ENCODE assay signal across 18 mouse cellular contexts in genomic region chr13:102647511-102647910, GRCm38 (mm10). TPM values are rescaled to one million over a fixed set of nuclear protein-coding genes. Genes with fewer than 3 reads are reported as not detected.
DNase-seq lines count a peak whose midpoint lies in the region; ATAC-seq and TF ChIP-seq lines count a peak whose summit lies in the region.
"Had no signal": no experiment of that assay in that cellular context is flagged by ENCODE, and none has a peak within 500 bp of the region (broad histone marks: within the 10 kb centered on the region; RNA-seq: fewer than 3 reads in every experiment).

No protein-coding gene starts in this region.

- H3K36me3 ChIP-seq in liver, postnatal 0 days (replicated peaks; ENCODE audit: insufficient read depth, low read length): no peaks in the 10 kb centered on the region
- H3K36me3 ChIP-seq in liver, embryonic 12.5 days: no peaks in the 10 kb centered on the region
- H3K36me3 ChIP-seq in embryonic facial prominence, embryonic 14.5 days (ENCODE audit: control insufficient read depth, insufficient read depth, low read length): no peaks in the 10 kb centered on the region
- H3K36me3 ChIP-seq: forebrain, embryonic 12.5 days; heart, embryonic 12.5 days; hindbrain, embryonic 10.5 days had no signal

- H3K27ac ChIP-seq in liver, postnatal 0 days (ENCODE audit: low read depth): 0 out of 2 replicates have a peak overlapping the region, but pooled peaks have one; percentile 22
- no peak overlapping the region for H3K27ac ChIP-seq in liver, embryonic 12.5 days
- no peak overlapping the region for H3K27ac ChIP-seq in embryonic facial prominence, embryonic 14.5 days (replicated peaks; ENCODE audit: low read depth, low read length)
- H3K27ac ChIP-seq: forebrain, embryonic 12.5 days; heart, adult 2 months; hindbrain, embryonic 10.5 days; hindbrain, embryonic 14.5 days had no signal

- no peak for TF ChIP-seq CTCF in liver, postnatal 0 days (IDR thresholded peaks at IDR 0.05; ENCODE audit: low read depth)

- H3K4me2 ChIP-seq in liver, postnatal 0 days (ENCODE audit: low read depth, low read length): no peak overlapping the region
- no peak overlapping the region for H3K4me2 ChIP-seq in liver, embryonic 12.5 days
- no peak overlapping the region for H3K4me2 ChIP-seq in embryonic facial prominence, embryonic 14.5 days (ENCODE audit: low read depth, low read length)
- H3K4me2 ChIP-seq: forebrain, embryonic 12.5 days; heart, embryonic 12.5 days; hindbrain, embryonic 14.5 days had no signal

- TF ChIP-seq EP300 in liver, postnatal 0 days (IDR thresholded peaks at IDR 0.05; ENCODE audit: low read depth): no peak

- no peak for DNase-seq in liver, postnatal 0 days
- DNase-seq in embryonic facial prominence, embryonic 14.5 days (ENCODE audit: low spot score): peak; percentile 45
- DNase-seq in thymus, postnatal 0 days (ENCODE audit: low spot score): peak; percentile 81
- peak; percentile 31 to 53 for DNase-seq in thymus, postnatal 36 days
- no peak for DNase-seq in adrenal gland, adult 2 months
- DNase-seq: adrenal gland, postnatal 14 days; cerebellum, adult 18-20 months; cerebellum, adult 9-11 months; cerebellum, postnatal 36 days; gastrocnemius, postnatal 10 days; heart, adult 2 months had no signal

- H3K27me3 ChIP-seq in liver, postnatal 0 days (ENCODE audit: insufficient read depth, low read length): no peaks in the 10 kb centered on the region
- no peaks in the 10 kb centered on the region for H3K27me3 ChIP-seq in liver, embryonic 12.5 days (replicated peaks)
- no peaks in the 10 kb centered on the region for H3K27me3 ChIP-seq in embryonic facial prominence, embryonic 14.5 days (replicated peaks; ENCODE audit: control insufficient read depth, insufficient read depth, low read length)
- H3K27me3 ChIP-seq: forebrain, embryonic 12.5 days; heart, embryonic 12.5 days had no signal

- H3K9me3 ChIP-seq in liver, postnatal 0 days (ENCODE audit: low read length): no peaks in the 10 kb centered on the region
- H3K9me3 ChIP-seq in liver, embryonic 12.5 days (replicated peaks): no peaks in the 10 kb centered on the region
- no peaks in the 10 kb centered on the region for H3K9me3 ChIP-seq in embryonic facial prominence, embryonic 14.5 days (ENCODE audit: control insufficient read depth, low read length)
- H3K9me3 ChIP-seq: forebrain, embryonic 12.5 days; heart, embryonic 12.5 days; hindbrain, embryonic 10.5 days had no signal

- no peak overlapping the region for H3K9ac ChIP-seq in liver, postnatal 0 days (replicated peaks)
- H3K9ac ChIP-seq in liver, embryonic 12.5 days: no peak overlapping the region
- H3K9ac ChIP-seq in embryonic facial prominence, embryonic 14.5 days (ENCODE audit: low read depth, low read length): no peak overlapping the region
- H3K9ac ChIP-seq: forebrain, embryonic 12.5 days; heart, embryonic 12.5 days; hindbrain, embryonic 14.5 days had no signal

- ATAC-seq in liver, postnatal 0 days: no peak
- no peak for ATAC-seq in liver, embryonic 12.5 days
- ATAC-seq in embryonic facial prominence, embryonic 14.5 days (ENCODE audit: low read depth): no peak
- no peak for ATAC-seq in monocyte, adult 5-6 weeks (replicated peaks; ENCODE audit: insufficient number of reproducible peaks, low FRiP score, low TSS enrichment, poor library complexity, severe bottlenecking)
- ATAC-seq: forebrain, embryonic 16.5 days had no signal

- no peaks in the 10 kb centered on the region; the same call in 1 of the 2 replicates for H3K4me1 ChIP-seq in liver, postnatal 0 days (ENCODE audit: insufficient read depth)
- no peaks in the 10 kb centered on the region for H3K4me1 ChIP-seq in liver, embryonic 12.5 days
- peaks cover 17% of the 10 kb centered on the region for H3K4me1 ChIP-seq in embryonic facial prominence, embryonic 14.5 days (ENCODE audit: control insufficient read depth, insufficient read depth, low read length)
- H3K4me1 ChIP-seq: forebrain, embryonic 12.5 days had no signal

- no peak overlapping the region for H3K4me3 ChIP-seq in liver, postnatal 0 days (ENCODE audit: low read depth, low read length)
- no peak overlapping the region for H3K4me3 ChIP-seq in liver, embryonic 12.5 days
- H3K4me3 ChIP-seq in embryonic facial prominence, embryonic 14.5 days (ENCODE audit: low read depth, low read length): no peak overlapping the region
- H3K4me3 ChIP-seq: forebrain, embryonic 12.5 days; heart, adult 2 months; heart, embryonic 12.5 days; hindbrain, embryonic 10.5 days had no signal

- WGBS in liver, postnatal 0 days (ENCODE audit: insufficient replicate concordance): 67% methylated on average over 4 of the region's 4 CpGs
- 80% methylated on average over 4 of the region's 4 CpGs for WGBS in liver, embryonic 12.5 days (ENCODE audit: insufficient replicate concordance)
- WGBS in embryonic facial prominence, embryonic 14.5 days: 64% methylated on average over 4 of the region's 4 CpGs

RNA-seq across cellular contexts. Expression of gene Cd180, which starts 45.8 kb away (rescaled TPM):
- 1.1 and 1.6 TPM in 2 replicates for polyA plus RNA-seq in liver, postnatal 0 days (2015; fragmentation: Nextera tagmentation; extraction: Ambion mirVana)
- 1.0 and 1.2 TPM in 2 replicates for polyA plus RNA-seq in liver, embryonic 12.5 days (2016; fragmentation: Nextera tagmentation; extraction: Ambion mirVana)
- 0.88 and 1.6 TPM in 2 replicates for polyA plus RNA-seq in embryonic facial prominence, embryonic 14.5 days (2014; fragmentation: Nextera tagmentation; extraction: Ambion mirVana)
- 1.1 and 1.2 TPM in 2 replicates for polyA plus RNA-seq in thymus, postnatal 0 days (2015; fragmentation: Nextera tagmentation; extraction: Ambion mirVana)
- 60.8 to 97.0 TPM (median 66.2 TPM) in 3 replicates for total RNA-seq in monocyte, adult 5-6 weeks (2017)
- 1 to 10 TPM; 1.2 to 2.7 TPM for total RNA-seq in adrenal gland, adult 2 months (2021)
- polyA plus RNA-seq in adrenal gland, adult 2 months (2012; rRNA removed): 3.1 and 3.5 TPM in 2 replicates

Comparison
In these comparisons a context has a peak if more than half of its experiments do, and no peak if none do; other contexts are left out.
1. DNase-seq: peak in embryonic facial prominence, embryonic 14.5 days (single experiment), thymus, postnatal 0 days (single experiment) and thymus, postnatal 36 days (2 of 2); none in liver, postnatal 0 days (single experiment) and adrenal gland, adult 2 months (single experiment).